Mouse (Mus musculus) monocyte, adult 5-6 weeks (primary cell): ENCODE measurements around the gene Nelfcd. TPM values are rescaled to one million over a fixed set of nuclear protein-coding genes. Genes with fewer than 3 reads are reported as not detected.

ENCODE experiments used
- ATAC-seq: fragments of 153-309, 156-312 bp; replicated peaks from 2 replicates; pipeline ENCODE4 v1.8.0; 2017; ENCODE audit warnings: mild to moderate bottlenecking; ENCODE audit not compliant: low TSS enrichment, insufficient number of reproducible peaks, severe bottlenecking, poor library complexity, low FRiP score
- total RNA-seq: library from RNA; stranded (forward); fragments of 200-1000, 200-491, 200-594 nt; gene quantifications from 3 replicates; pipeline ENCODE4 v1.2.3, GENCODE M21; 2017

Nelfcd gene
- total RNA-seq, 1 experiment from 2014 or later, result 48.0 TPM

GRCm38 (mm10) chr2:174436076-174436701 lies 20.6 kb downstream of the Nelfcd start:
- ATAC-seq, result peak; percentile 37

DNA sequence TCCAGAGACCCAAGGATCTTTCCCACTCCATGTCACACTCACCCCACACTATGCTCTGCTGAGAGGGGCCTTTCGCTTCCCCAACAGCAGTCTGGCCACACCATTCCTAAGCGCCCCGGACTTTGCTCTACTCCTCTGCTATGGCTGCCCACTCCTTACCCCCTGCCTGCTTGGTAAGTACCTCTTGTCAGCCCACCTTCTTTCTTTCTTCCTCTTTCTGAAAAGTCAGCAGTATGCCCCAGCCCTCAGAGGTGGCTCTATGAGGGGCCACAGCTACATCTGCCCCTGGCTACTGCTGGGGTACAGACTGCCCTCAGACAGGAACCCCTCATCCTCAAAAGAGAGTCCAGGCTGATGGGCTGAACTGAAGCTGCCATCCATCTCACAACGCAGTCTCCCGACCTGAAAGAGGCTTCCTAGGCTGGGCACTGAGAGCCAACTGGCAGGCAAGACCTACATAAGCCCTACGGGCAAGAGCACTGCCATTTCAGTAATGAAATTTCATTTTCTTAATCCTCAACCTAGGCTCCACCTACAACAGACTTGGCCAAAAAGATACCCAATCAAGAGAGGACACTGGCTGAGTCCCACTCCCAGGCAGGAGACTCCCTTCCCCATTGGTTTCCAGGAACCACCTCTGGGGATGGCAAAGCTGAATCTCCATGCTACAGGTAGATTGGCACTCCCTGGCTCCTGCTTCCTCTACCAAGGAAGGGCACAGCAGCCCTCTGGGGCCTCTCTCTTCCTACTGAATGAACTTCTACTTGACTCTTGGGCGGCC lies 21.5 kb downstream of the Nelfcd start:
- ATAC-seq, result peak; percentile 5; the same call in 1 of the 2 replicates

- ATAC-seq, result peak; percentile 56
Measured at GRCm38 (mm10) chr2:174437697-174437982, 22.0 kb downstream of the Nelfcd start.

DNA sequence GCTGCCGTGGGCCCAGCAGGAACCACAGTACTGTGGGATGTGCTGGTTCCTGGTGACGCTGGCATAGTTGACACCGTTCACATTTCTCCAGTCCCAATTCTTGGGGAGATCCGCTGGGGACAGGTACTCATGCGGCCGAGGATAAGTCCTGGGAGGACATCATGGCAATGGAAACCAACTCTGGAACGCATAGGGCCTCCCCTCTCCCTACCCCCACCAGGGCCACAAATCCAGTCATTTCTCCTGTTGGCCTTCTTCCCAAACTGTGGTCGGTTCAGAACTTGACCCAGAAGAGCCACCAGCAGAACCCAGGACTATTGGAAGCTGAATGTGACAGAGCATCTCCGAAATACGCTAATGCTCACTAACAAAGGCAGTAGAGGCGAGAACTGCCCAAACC lies 22.6 kb downstream of the Nelfcd start:
- ATAC-seq, result no peak

DNA sequence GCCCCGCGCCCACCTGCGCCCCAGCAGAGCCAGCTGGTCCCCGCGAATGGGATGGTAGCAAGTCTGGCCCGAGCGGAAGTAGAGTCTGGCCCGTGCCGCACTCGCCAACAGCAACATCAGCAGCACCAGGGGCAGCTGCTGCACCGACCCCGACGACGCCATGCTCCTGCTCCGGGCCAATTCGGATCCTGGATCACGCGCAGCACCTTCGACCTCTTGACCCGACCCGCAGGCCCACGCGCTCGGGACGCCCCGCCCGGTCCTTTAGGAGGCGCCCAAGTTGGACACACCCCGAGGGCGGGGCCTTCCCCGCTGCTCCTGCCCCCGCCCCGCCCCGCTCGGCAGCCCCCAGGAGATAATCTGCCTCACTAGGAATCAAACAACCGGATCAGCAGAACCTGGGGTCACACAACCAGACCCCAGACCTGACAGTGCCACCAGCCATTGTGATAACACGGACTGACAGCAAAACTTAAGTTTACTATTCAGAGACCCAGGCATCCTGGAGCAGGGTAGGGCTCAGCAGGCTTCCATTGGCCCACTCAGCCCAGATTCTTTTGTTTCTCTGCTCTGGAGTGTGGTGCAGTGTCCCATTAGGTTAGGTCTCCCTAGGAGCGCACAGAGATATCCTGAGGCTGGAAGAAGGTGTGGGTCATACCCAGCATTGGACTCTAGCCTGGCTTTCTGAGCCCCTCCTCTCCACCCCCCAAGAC lies 23.3 kb downstream of the Nelfcd start, which contains the start of gene Ctsz:
TSS of gene Ctsz (minus strand) at position 303 of the 713 bp plus-strand sequence.
- peak; percentile 22 for ATAC-seq

DNA sequence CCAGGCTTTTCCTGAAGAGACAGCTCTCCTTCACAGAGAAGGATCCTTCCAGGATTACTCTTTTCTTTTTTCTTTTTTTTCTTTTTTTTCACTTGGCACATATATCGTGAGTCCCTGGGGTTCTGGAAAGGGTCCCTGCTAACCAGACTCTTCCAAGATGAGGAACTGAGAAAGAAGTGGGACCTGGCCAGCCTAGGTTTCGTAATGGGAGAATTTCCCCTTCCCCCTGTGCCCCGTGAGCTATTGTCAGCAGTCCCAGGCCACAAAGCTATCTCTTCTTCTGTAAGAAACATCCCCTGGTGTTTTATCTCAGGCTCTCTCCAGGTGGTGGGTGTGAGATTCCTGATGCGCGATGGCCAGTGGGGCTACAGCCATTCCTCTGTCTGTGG lies 23.8 kb downstream of the Nelfcd start:
- peak; percentile 14; the same call in 1 of the 2 replicates for ATAC-seq

- ATAC-seq, result no peak
Measured at GRCm38 (mm10) chr2:174439961-174440360, 24.4 kb downstream of the Nelfcd start.

- ATAC-seq, result no peak
Measured at GRCm38 (mm10) chr2:174441898-174442297, 26.3 kb downstream of the Nelfcd start.

- no peak for ATAC-seq
Measured at GRCm38 (mm10) chr2:174442460-174442859, 26.9 kb downstream of the Nelfcd start.

- ATAC-seq, result no peak
Measured at GRCm38 (mm10) chr2:174443046-174443445, 27.4 kb downstream of the Nelfcd start.

DNA sequence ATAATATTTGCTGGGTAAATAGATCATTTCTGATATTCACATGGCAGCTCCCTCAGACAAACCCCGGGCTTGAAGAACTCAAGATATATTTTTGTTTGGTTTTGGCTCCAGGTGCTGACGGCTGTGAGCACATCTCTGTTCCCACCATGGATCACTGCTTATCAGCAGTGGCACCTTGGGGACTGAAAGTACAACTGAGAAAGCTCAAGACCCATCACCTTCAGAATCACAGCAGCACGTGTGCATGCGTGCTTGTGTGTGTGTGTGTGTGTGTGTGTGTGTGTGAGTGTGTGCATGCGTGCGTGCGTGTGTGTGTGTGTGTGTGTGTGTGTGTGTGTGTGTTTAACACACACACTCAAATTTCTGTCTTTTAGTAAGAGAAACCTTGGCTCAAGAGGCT lies 28.8 kb downstream of the Nelfcd start:
- no peak for ATAC-seq

- no peak for ATAC-seq
Measured at GRCm38 (mm10) chr2:174445018-174445417, 29.4 kb downstream of the Nelfcd start.

DNA sequence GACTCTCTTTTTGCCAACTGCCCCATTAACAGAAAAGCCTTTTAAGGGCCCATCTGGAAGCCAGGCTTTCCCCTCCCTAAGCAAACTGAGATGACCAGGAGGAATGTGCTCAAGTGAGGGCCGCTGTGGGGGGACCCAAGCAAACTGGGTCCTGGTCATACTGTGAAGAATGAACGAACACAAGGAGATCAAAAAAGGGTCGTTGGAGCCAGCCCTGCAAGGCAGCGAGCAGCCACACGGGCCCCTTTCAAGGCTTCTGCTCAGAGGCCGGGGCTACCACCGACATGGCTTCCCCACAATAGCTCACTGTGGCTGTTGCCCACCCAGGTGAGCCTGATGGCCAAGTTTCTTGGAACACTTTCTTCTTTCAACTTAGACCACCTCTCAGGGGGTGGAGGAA lies 30.9 kb downstream of the Nelfcd start:
- ATAC-seq, result no peak

DNA sequence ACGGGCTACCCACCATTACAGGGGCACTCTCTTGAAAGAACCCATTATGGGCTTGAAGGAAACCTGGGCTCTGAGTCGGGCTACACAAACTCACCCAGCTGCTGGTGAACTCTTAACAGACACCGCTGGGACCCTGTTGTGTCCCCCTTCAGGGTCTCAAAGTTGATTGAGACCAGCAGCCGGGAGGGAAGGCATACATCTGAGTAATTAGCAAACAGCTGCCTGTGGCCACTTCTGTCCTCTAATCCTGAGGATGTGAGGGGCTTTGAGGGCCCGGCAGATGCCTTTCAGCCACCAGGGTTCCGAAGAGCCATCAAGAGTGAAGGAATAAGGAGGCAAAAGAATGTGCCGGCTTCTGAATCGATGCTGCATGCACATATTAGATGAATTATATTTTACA lies 31.3 kb downstream of the Nelfcd start:
- ATAC-seq, result no peak

DNA sequence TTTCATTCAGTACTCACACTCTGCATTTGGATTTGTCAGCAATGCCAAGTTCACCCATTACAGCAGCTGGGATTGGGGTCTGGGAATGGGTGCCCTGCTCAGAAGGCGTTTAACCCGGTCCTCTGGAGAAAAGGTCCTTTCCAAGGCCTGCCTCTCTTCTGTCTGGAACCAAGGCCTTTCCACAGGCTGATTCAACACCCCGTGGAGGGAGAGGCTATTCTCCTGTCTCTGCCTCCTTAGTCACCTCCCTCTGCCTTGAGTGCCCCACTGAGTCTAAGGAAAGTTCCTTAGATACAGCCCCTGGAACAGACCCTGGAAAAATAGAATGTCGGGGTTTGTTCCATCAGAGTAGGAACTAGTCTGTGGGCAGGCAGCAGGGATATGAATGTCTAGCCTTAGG lies 32.8 kb downstream of the Nelfcd start:
- no peak for ATAC-seq

GRCm38 (mm10) chr2:174450353-174450752 lies 34.7 kb downstream of the Nelfcd start, which contains the start of gene Tubb1:
Gene Tubb1 (plus strand): TSS chr2:174450695.
- ATAC-seq, result no peak

- ATAC-seq, result 0 out of 2 replicates have a peak, but pooled peaks have one; percentile 22
Measured at GRCm38 (mm10) chr2:174453681-174454080, 38.1 kb downstream of the Nelfcd start.

- ATAC-seq, result no peak
Measured at GRCm38 (mm10) chr2:174459365-174459764, 43.8 kb downstream of the Nelfcd start.

- ATAC-seq, result no peak
Measured at GRCm38 (mm10) chr2:174463370-174463769, 47.8 kb downstream of the Nelfcd start.
